Mouse (Mus musculus) liver, embryonic 16.5 days (tissue): ENCODE measurements around the gene Ccnd1. TPM values are rescaled to one million over a fixed set of nuclear protein-coding genes. Genes with fewer than 3 reads are reported as not detected.
"Not testable (repeated sequence)": the region's sequence is repeated elsewhere in the genome, so short reads cannot be mapped to it uniquely, and the experiment has no call there.

ENCODE experiments used
- ATAC-seq: fragments of 200-750 bp; cut with Nextera tagmentation; 2 replicates; pipeline ENCODE4 v1.8.0; 2017; ENCODE audit warnings: low read depth, mild to moderate bottlenecking, moderate number of reproducible peaks, moderate library complexity
- H3K27ac ChIP-seq: fragments of 300-500 bp; sonication (generic); 2 replicates; pipeline ENCODE4 v1.5.1; 2014; ENCODE audit warnings: mild to moderate bottlenecking, low read length
- H3K27me3 ChIP-seq: fragments of 300-500 bp; sonication (generic); 2 replicates; pipeline ENCODE4 v1.6.1; 2014; ENCODE audit warnings: low read depth, low read length, mixed read lengths; ENCODE audit not compliant: control insufficient read depth, insufficient read depth
- H3K36me3 ChIP-seq: fragments of 300-500 bp; sonication (generic); 2 replicates; pipeline ENCODE4 v1.6.1; 2014; ENCODE audit warnings: mild to moderate bottlenecking; ENCODE audit not compliant: control insufficient read depth, insufficient read depth
- H3K4me1 ChIP-seq: fragments of 300-500 bp; sonication (generic); 2 replicates; pipeline ENCODE4 v1.6.1; 2014; ENCODE audit warnings: low read depth, low read length, mixed read lengths; ENCODE audit not compliant: control insufficient read depth
- H3K4me2 ChIP-seq: fragments of 300-500 bp; sonication (generic); 2 replicates; pipeline ENCODE4 v1.6.1; 2014; ENCODE audit warnings: low read depth, low read length, mixed read lengths
- H3K4me3 ChIP-seq: fragments of 300-500 bp; sonication (generic); 2 replicates; pipeline ENCODE4 v1.5.1; 2014; ENCODE audit warnings: low read depth, mild to moderate bottlenecking, low read length
- H3K9ac ChIP-seq: fragments of 300-500 bp; sonication (generic); 2 replicates; pipeline ENCODE4 v1.6.1; 2014; ENCODE audit warnings: low read depth, low read length
- H3K9me3 ChIP-seq: fragments of 300-500 bp; sonication (generic); replicated peaks from 2 replicates; pipeline ENCODE4 v1.6.1; 2016; ENCODE audit warnings: low read length; ENCODE audit not compliant: control insufficient read depth
- WGBS: fragments of 180-500 bp; shearing (Covaris S2); extraction: QIAGEN DNeasy Blood & Tissue Kit; methylation state at CpG from one replicate; pipeline ENCODE4 v1.1.7; 2014; ENCODE audit not compliant: insufficient replicate concordance; 5-methylcytosine and 5-hydroxymethylcytosine counted together
- polyA plus RNA-seq: library from polyadenylated mRNA; unstranded; fragments of >200 nt; fragmentation: Nextera tagmentation; extraction: Ambion mirVana; gene quantifications from 2 replicates; pipeline ENCODE4 v1.2.1, GENCODE M21; 2015

The Ccnd1 gene
- polyA plus RNA-seq, 1 experiment from 2014 or later: 20.5 TPM

DNA sequence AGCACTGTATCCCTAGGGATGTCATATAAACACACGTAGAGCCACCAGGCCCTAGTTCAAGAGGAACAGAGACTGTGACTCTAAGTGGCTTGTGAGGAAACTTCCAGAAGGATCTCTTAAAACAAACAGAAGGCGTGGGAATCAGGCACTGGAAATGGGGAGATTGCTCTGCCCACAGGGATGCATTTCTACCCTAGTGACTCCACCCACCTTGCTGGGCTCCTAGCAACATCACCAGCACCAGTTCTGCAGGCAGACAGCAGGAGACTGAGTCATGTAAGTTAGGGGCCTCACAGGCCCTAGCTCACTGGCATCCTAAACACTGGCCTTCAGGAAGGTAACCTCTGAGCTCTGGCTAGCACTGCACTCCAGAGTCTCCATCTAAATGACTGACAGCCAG, 47.9 kb downstream of the Ccnd1 start:
- no peak for ATAC-seq
- Histone ChIP-seq H3K27me3 (peaks cover 38% of the 10 kb centered on the region), H3K4me3 (no peak overlapping the region), H3K36me3 (no peaks in the 10 kb centered on the region), H3K4me2 (no peak overlapping the region), H3K27ac (no peak overlapping the region), H3K4me1 (peaks cover 10% of the 10 kb centered on the region), H3K9me3 (no peaks in the 10 kb centered on the region), H3K9ac (no peak overlapping the region)
- WGBS: 61% methylated on average over 2 of the region's 2 CpGs

GRCm38 (mm10) chr7:144890661-144891060, 49.1 kb downstream of the Ccnd1 start:
- not testable (repeated sequence) for H3K36me3 ChIP-seq, H3K27ac ChIP-seq, H3K4me2 ChIP-seq, ATAC-seq, H3K4me3 ChIP-seq, H3K9me3 ChIP-seq, H3K4me1 ChIP-seq, H3K9ac ChIP-seq
- H3K27me3 ChIP-seq: peaks cover 26% of the 10 kb centered on the region
- WGBS: 81% methylated on average over 1 of the region's 1 CpGs

DNA sequence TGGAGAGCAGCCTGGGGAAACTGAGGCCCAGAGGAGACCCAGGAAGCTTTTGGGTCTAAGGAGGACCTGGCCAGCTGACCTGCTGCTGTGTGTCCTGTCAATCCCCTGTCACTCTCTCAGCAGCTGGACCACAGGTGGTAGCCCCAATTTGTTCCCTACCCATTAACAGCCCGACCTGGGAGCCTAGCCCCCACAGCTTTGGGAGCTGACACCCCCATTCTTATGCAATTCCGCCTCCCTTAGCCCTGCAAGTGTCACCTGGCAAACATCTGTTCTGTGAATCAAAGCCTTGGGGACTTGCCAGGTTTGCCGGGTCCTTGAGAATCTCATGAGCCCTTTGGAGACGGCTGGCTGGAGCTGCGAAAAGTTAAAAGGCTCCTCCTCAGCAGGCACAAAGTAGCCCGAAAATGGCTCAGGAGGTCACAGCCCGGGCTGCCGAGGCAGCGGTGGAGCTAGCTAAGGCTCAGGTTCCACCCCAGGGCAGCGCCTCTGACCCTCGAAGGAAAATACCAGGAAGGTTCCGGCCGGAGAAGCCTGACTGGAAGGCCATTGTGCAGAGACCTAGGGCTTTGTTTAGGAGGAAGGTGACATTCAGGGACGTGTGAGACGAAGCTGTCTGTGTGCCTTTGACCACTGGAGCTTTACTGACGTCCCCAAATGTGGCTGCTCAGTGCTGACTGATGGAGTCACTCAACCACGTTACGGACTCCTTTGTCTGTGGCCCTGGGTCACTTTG, 51.0 kb downstream of the Ccnd1 start:
- ATAC-seq: no peak
- Histone ChIP-seq H3K27me3 (peaks cover 13% of the 10 kb centered on the region), H3K4me3 (no peak overlapping the region), H3K4me2 (no peak overlapping the region), H3K9me3 (no peaks in the 10 kb centered on the region), H3K36me3 (no peaks in the 10 kb centered on the region), H3K4me1 (no peaks in the 10 kb centered on the region), H3K9ac (no peak overlapping the region), H3K27ac (no peak overlapping the region)
- 12% methylated on average over 18 of the region's 18 CpGs for WGBS

GRCm38 (mm10) chr7:144887672-144888071, 52.1 kb downstream of the Ccnd1 start:
- Histone ChIP-seq H3K27ac (no peak overlapping the region), H3K4me2 (no peak overlapping the region), H3K27me3 (peaks cover 13% of the 10 kb centered on the region), H3K9ac (no peak overlapping the region), H3K4me1 (no peaks in the 10 kb centered on the region), H3K36me3 (no peaks in the 10 kb centered on the region), H3K4me3 (no peak overlapping the region), H3K9me3 (no peaks in the 10 kb centered on the region)
- WGBS: 41% methylated on average over 2 of the region's 2 CpGs
- ATAC-seq: no peak

- 30% methylated on average over 2 of the region's 2 CpGs for WGBS
- no peaks in the 10 kb centered on the region for H3K36me3 ChIP-seq
- no peak overlapping the region for H3K4me2 ChIP-seq
- ATAC-seq: no peak
- H3K4me3 ChIP-seq: no peak overlapping the region
- no peaks in the 10 kb centered on the region for H3K9me3 ChIP-seq
- no peaks in the 10 kb centered on the region for H3K27me3 ChIP-seq
- H3K4me1 ChIP-seq: no peaks in the 10 kb centered on the region
- H3K9ac ChIP-seq: no peak overlapping the region
- no peak overlapping the region for H3K27ac ChIP-seq
Observed at GRCm38 (mm10) chr7:144883106-144883505, 56.6 kb downstream of the Ccnd1 start.

Other genes starting within 250 kb of the Ccnd1 start
- 1.3 TPM in 2 replicates for gene Ano1, start 188.0 kb downstream of the Ccnd1 start, polyA plus RNA-seq
- gene Fgf3, start 101.8 kb downstream of the Ccnd1 start, polyA plus RNA-seq: 0.05 and 0.11 TPM in 2 replicates
- gene Fgf4, start 92.6 kb downstream of the Ccnd1 start, polyA plus RNA-seq: not detected in 2 replicates
- gene Fgf15, start 43.4 kb downstream of the Ccnd1 start, polyA plus RNA-seq: not detected in 2 replicates
- 8.8 and 9.0 TPM in 2 replicates for gene LTO1, start 24.8 kb downstream of the Ccnd1 start, polyA plus RNA-seq